Mouse (Mus musculus) urinary bladder, postnatal 14 days (tissue): ENCODE results near the gene Tnrc18.

Experiments
- DNase-seq: peaks from one replicate; pipeline ENCODE4 v3.0.0; 2021; ENCODE audit warnings: low spot score

Gene Tnrc18

DNA sequence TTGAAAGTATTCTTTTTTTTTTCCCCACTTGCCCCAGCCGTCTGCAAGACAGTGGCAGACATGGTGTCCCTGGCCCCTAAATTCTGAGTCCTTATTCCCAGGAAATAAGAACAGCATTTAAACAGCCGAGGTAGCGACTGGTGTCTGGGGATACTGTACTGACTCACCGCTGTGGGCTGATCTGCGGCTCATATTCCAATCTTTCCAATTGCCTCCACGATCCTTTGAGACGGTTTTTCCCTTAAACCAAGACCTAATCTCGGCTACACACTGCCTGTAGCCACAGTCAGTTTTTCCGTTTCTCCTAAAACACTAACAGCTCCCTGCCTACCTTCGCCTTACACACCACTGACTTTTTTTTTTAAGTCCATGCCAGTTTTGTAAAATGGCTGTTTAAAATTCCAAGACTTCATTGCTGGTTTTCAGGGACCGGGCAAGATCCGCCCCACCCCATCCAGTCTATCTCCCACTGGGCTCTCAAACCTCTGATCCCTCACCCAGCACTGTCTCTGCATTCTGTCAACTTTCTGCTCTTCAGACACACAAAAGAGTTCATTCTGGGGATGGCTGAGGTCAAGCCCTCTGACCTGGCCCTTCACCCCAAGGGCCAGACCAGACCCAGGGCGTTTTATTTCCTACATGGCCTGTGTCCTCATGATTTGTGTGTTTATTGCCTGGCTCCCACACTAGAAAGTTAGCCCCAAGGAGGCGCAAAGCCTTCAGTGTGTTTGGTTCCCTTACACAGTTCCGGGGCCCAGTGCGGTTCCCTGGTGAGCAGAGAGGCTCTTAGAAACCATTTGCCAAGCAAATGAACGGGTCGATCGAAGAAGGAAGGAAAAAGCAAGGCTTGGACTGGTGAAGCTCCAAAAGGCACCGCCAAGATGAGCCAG, 6.5 kb downstream of the Tnrc18 start:
- DNase-seq = no peak

DNA sequence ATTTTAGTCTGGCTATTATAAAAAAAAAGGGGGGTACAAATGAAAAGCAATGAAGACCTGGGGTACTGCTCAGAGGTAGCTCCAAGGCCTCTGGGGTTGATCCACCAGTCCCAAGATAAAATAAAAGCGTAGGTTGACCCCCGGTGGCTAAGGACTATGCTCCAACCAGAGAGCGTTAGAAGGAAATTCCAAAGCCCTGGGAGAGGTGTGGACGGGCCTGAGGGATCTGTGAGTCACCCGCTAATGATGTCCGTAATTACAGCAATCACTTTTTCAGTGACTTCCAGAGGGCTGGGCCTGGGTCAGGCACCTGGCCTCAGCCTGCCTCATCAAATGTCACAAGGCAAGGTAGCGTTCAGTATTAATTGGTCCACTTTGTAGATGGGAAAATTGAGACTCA, 9.8 kb downstream of the Tnrc18 start:
- DNase-seq = no peak

DNA sequence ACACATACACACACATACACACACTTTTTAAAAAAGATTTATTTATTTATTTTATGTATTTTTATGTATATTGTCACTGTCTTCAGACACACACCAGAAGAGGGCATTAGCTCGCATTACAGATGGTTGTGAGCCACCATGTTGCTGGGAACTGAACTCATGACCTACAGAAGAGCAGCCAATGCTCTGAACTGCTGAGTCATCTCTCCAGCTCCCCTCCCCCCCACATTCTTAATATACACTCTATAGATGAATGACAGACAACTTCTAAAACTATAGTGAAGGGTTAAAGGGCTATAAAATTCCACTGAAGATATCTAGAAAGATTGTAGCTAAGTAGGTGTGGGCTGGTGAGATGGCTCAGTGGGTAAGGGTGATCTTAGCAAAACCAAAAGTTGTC, 13.7 kb downstream of the Tnrc18 start:
- no peak for DNase-seq

DNA sequence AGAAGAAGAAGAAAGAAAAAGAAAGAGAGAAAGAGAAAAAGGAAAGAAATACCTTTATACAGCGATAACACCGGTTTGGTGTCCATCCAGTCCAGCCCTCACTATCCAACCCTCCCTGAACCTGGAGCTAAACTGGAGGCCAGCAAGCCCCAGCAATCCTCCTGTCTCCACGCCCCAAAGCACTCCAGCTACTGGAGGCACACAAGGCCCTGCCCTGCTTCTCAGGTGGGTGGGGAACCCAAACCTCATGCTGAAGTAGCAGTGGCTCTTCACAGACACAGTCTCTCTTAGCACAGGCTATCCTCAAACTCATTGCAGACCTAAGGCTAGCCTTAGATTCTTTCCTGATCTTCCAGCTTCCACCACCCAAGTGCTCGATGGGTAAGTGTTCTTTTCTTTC, 14.6 kb downstream of the Tnrc18 start:
- no peak for DNase-seq

DNA sequence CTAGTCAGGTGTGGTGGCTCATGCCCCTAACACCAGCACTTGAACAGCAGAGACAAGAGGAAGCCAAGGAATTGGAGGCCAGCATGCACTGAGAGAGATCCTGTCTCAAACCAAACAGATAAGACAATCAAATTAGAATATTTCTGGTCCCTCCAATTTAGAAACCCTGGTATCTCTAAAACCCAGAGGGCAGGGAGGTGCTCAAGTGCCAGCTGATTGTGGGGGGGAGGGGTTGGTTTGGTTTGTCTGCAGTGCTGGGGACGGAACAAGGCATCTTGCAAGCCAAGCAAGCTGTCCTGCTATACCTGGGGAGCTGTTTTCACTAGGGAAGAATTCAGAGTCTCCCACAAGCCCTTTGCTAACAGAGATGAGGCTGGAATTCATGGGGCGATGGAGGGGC, 15.5 kb downstream of the Tnrc18 start:
- DNase-seq = no peak

DNA sequence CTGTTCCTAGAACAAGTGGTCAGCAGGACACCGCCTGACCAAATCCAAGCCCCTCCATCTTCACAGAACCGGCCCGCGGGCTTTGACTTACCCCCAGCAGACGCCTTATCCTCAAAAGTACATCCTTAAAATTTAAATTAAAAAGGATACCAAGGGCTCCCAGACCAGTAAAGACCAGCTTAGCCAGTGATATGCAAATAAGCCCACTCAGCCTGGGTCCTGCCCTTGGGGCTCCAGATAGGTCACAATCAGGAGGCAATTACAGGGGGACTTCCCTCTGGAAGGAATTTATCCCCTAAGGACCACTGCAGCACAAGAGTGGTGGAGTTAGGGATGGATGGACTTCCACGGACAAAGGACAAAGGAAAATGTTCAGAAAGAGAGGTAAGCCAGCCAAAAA, 16.8 kb downstream of the Tnrc18 start:
- no peak for DNase-seq

DNA sequence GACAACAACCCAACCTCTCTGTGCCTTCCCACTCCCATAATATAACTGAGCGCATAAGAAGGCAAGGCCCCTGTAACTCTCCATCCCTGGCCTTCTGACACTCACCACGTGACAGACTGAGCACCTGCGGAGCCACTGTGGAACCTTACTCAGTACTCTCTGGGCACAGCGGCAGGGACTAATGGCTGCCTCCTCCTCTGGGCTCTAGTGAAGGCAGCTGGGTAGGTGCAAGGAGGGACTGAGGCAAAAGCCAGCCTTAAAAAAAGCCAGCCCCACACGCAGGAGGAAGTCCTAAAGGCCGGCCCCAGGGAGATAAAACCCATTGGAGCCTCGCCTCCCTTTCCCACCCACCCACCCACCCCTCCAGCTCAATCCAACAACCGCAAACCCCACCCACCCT, 17.3 kb downstream of the Tnrc18 start:
- DNase-seq = no peak

DNA sequence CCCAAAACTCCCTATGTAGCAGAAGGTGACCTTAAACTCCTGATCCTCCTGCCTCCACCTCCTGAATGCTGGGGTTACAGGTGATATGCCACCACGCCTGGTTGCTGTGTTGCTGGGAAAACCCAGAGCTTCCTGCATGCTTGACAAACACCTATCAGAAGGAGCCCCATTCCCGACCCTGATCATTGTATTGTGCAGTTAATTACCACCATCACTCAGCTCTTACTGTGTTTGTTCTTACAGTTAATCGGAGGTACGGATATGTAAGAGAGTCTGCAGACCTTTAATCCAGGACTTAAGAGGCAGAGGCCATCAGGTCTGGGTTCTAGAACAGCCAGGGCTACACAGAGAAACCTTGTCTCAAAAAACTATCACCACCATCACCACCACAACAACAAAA, 18.2 kb downstream of the Tnrc18 start:
- no peak for DNase-seq

DNA sequence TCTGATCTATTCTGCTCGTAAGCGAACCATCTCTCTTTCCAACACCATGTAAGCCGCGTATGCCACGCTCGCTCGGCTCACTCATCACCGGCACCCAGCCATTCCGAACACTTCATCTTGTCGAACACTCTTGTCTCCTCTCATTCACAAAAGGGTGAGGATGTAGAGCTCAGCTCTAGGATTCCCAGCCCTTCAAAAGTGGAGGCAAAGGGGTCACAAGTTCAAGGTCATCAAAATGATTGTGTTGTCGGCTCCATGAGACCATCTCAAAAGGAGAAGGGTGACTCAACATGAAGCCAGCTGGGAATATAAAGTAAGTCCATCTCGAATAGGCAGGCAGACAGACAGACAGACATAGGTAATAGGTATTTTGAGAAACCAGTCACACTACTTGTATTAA, 19.3 kb downstream of the Tnrc18 start:
- no peak for DNase-seq

DNA sequence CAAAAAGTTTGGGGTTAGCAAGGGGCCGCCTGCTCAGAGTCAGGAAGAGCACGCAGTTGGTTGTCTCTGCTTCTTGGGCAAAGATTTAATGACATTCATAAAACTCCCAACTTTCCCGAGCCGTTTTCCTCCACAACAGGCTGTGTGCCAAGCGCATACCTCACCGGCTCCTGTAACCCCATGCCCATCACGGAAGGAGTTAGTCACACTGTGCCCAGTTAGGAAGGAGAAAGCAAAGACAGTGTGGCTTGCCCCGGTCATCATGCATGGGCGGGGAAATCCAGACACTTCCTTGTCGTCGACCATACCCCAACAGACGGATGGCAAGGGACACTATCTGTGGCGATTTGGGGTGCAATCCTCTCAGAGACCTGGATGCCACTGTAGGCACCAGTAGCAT, 19.8 kb downstream of the Tnrc18 start:
- peak; percentile 68 for DNase-seq

DNA sequence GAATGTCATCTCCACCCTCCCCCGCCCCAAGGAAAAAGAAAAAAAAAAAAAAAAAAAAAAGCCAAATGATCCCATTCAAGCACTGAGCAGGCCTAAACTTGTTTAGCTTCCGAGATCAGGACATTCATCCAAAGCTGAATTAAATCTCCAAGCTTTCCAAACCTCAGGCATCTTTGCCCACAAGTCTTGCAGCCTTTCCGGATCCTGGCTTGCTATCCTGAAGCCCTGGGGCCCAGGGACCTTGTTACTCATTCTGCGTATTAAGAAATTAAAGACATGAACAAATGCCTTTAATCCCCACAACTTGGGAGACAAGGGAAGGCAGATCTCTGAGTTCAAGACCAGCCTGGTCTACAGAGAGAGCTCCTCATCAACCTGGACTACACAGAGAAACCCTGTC, 20.5 kb downstream of the Tnrc18 start:
- DNase-seq = no peak

DNA sequence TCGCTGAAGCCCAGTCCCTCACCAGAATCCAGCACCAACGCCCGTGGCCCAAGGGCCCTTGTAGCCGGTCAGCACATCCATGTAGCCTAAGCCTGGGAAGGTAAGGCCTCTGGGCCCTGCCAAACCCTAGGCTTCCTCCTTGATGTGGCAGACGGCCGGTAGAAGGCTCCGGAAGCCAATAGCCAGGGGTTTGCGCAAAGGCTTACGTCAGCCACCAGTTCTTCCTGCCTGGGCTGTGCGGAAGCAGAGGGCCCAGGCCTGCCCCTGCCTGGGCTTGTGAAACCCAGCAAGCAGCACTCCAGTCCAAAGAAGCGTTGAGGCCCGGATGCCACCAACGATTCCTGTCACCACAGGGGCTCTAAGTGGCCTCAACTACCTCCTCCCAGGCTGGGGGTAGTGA, 22.9 kb downstream of the Tnrc18 start:
- DNase-seq = no peak

DNA sequence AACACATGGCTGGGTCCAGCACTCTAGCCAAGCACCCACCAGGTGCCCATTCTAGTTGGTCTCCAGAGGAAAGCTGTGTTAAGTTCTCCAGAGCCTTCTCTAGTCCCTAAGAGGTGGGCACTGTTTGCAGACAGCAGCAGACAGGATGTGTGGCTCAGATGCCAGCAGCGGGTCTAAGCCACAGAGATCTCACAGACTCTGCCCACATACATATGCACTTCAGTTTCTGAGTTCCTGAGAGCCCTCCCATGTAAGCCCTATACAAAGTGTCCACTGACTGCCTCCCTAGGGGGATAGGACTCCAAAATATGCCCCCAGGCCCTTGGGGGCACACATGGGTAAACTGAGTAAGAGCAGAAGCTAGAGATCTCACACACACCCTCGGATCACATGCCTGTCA, 23.3 kb downstream of the Tnrc18 start:
- DNase-seq = no peak

DNA sequence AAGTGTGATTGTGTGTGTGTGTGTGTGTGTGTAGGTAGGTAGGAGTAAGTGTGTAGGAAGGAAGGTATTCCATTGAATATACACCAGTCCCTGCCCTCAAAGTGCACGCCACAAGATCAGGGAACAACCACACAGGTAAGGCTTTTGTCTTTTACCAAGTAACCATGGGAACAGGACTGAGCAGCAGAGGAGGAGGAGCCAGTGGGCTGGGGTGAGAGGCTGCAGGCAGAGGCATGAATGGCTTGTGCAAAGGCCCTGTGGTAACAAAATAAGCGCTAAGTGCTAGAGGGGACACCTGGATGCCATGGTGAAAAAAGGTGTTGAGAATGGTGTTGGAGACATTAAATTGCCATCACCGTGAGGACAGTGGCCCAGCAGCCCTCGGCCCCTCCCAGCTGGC, 24.9 kb downstream of the Tnrc18 start:
- no peak for DNase-seq

DNA sequence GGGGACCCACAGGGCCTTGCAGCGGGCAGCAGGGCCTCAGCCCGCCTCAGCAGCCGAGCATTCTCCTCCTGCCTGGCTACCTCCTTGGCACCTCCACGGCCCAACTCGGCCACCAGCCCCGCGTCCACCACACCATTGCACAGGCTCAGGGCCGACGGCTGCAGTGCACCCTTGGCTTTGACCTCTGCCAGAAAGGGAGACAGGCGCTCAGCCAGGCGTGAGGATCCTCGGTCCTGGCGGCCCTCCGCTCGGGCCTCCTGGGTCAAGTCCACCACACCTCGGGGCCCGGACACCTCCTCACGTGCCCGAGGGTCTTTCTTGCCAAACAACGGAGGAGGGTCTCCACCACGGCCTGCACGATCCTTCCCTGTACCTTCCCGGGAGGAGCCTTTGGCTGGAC, 29.2 kb downstream of the Tnrc18 start:
- DNase-seq = no peak

DNA sequence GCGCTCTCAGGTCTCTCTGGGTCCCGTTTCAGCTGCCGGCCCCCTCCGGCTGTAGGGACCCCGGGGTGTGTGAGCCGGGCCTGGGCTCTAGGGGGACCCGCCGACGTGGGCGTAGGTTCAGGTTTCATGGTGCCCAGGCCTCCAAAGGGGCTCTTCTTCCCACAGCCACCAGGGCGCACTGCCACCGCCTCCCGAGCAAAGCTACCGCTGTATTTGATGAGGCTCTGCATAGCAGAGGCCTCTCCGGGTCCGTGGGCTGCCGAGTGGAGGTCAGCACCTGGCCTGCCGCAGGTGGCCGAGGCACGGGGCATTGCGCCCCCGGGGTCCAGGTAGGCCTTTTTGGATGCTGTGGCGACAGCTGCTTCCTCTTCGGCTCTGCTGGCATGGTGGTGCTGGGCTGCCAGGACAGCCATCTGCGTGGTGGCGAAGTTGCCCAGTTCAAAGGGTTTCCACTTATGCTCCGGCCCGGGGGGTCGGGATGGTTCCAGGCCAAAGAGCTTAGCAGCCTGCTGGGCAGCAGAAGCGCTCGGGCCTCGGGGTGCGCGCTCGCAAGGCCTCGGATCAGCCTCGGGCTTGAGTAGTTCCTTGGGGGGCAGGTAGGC, 30.1 kb downstream of the Tnrc18 start:
- no peak for DNase-seq

DNA sequence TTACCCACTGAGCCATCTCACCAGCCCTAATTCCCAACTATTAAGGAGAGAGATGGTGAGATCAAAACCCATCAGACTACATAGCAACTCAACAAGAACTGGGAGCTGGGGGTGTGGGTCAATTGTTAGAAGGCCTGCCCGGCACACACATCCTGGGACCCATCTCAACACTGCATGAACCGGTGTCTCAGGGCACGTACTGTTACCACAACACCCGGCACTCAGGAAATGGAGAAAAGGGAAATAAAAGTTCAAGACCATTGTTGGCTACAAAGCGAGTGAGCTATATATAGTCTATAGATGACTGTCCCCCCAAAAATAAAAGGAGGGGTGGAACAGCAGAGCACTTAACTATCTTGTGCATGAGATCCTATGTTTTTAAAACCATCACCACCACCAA, 30.8 kb downstream of the Tnrc18 start:
- no peak for DNase-seq

DNA sequence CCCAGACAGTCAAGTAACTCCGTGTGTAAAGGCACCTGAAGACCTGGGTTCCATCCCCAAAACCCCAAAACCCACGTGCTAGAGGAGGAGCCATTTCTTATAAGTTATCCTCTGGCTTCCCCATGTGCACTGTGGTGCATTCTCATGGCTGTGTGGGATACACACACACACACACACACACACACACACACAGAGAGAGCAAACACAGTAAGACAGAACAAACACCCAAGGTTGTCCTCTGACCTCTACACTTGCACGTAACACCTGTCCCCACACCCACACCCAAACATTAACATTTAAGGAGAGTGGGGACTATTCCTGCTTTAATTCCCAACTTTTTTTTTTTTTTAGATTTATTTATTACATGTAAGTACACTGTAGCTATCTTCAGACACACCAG, 31.2 kb downstream of the Tnrc18 start:
- no peak for DNase-seq

DNA sequence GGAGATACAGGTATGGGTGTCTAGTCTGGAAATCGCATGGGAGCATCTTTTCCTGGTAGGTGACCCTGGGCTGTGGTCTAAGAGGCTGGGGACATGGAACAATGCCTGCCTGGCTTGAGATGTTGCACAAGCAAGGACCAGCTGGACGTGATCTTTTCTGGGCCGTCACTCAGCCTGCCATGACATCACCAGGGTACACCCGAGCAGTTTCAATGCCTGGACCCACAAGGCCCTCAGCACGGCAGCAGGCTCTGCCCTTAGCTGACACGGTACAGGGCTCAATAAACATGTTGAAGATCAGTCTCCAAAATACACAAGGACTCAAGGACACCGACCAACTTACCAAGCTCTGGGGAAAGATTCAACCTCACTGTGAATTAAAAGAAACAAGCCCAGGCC, 34.3 kb downstream of the Tnrc18 start:
- peak; percentile 43 for DNase-seq

DNA sequence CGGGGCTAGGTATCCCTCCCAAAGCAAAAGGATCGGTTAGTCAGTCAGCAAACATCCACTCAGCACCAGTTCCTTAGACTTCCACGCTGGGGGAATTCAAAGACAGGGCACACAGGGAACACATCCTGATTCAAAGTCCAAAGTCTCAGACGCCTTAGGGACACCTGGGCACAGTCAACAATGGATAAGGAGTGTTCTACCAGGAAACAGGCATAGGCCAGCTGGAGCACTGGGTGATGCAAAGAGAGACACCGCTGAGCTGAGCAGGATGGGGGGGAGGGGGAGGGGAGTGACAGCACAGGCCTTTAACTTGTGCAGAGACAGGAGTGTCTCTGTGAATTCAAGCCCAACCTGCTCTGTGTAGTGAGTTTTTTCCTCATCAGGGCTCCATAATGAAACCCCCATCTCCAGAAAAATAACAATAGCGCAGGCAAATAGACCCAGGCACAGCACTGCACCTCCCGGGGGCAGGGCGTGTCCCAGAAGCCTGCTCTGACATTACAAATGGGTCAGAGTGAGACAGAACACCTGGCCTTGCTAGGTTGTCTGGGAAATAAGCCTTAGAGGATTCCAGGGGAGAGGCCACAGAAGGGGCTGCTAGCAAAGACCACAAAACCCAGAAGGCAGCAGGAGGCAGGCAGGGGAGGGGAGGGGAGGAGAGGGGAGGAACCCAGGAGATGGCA, 34.9 kb downstream of the Tnrc18 start:
- no peak for DNase-seq

DNA sequence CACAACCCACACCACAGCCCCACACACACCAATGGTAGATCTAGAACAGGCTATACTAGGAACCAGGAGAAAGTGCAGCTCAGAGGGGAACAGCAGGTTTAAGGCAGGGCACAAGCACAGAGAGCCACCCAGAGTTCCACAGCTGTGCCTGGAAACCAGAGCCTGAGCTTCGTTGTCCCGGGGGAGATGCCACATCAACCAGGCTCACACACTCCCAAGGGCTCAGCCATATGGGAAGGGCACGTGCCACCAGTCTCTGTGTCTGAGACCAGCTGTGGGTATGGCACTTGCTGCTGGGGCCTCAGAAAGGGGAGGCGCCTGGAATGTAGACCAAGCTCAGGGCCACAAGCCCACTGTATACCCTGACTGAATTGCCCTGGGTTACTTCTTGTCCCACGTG, 36.9 kb downstream of the Tnrc18 start:
- no peak for DNase-seq

DNA sequence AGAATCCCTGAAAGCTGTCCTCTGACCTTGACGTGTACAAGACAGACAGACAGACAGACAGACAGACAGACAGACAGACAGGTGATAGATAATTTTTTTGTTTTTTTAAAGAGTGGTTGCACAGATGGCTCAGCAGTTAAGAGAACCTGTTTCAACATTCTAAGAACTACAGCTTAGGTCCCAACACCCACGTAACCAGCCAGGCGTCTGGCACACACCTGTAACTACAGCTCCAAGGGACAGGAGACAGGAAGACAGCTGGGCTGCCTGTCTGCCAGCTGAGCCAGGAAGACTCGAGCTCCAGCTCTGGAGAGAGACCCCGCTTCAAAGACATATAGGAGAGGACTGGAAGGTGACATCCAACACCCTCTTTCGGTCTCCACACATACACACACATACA, 38.6 kb downstream of the Tnrc18 start:
- no peak for DNase-seq

DNA sequence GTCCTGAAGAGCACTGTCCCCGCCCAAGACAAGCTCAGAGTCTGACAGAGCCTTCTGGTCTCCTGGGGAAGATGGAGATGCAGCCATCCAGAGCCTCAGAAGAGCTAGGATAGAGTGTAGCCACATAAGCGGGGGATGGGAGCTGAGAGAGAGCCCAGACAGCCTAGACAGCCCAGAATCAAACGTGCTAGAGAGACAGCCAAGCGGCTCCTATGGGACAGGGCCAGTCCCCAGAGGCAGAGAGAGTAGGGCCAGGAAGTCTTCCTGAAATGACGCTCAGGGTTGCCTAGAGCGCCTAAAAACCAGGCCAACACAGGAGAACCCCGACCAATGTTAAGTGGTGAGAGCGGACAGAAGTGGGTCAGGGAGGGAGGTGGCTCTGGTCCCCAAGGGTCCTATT, 39.3 kb downstream of the Tnrc18 start:
- no peak for DNase-seq
